Mouse (Mus musculus): ENCODE measurements around the gene Mtmr2.

GRCm38 (mm10) chr9:13774732-13775131 is 26.5 kb downstream of the Mtmr2 start:
- TF ChIP-seq EP300 (IDR thresholded peaks at IDR 0.05; ENCODE audit: low read length) (no peak), ELF1 (IDR thresholded peaks at IDR 0.05; ENCODE audit: low read depth, low read length) (no peak), CTCF (conservative IDR thresholded peaks at IDR 0.05 in 1 of 2, IDR thresholded peaks at IDR 0.05 in 1 of 2; ENCODE audit: low read depth in 2 of 2, low read length in 2 of 2) (no peak), E2F4 (IDR thresholded peaks at IDR 0.05; ENCODE audit: insufficient replicate concordance, low read depth, low read length) (no peak), NELFE (IDR thresholded peaks at IDR 0.05; ENCODE audit: low read depth, low read length) (no peak), SMC3 (IDR thresholded peaks at IDR 0.05; ENCODE audit: low read depth, low read length) (no peak), USF2 (conservative IDR thresholded peaks at IDR 0.05; ENCODE audit: low read depth, low read length) (no peak), ZC3H11A (IDR thresholded peaks at IDR 0.05; ENCODE audit: low read depth, low read length) (no peak), MEF2A (IDR thresholded peaks at IDR 0.05; ENCODE audit: borderline replicate concordance, low read depth, low read length) (no peak), POLR2AphosphoS2 (IDR thresholded peaks at IDR 0.05; ENCODE audit: low read depth, low read length) (no peak)

All from CH12.LX (cell line).